Mouse (Mus musculus) ES-Bruce4 (cell line): ENCODE data around the gene Ndufaf3. TPM values are rescaled to one million over a fixed set of nuclear protein-coding genes. Genes with fewer than 3 reads are reported as not detected.
A peak's percentile ranks its signal among the peaks of the same experiment; 100 is the strongest.

Experiments
- H3K27ac ChIP-seq: 2 replicates; pipeline ENCODE4 v1.5.1; 2012; ENCODE audit warnings: low read length, inconsistent platforms; ENCODE audit not compliant: insufficient read depth
- H3K27me3 ChIP-seq: 2 replicates; pipeline ENCODE4 v1.6.1; 2012; ENCODE audit warnings: mild to moderate bottlenecking, low read length, inconsistent platforms; ENCODE audit not compliant: control insufficient read depth, poor library complexity, insufficient read depth, severe bottlenecking
- H3K36me3 ChIP-seq: 2 replicates; pipeline ENCODE4 v1.6.1; 2012; ENCODE audit warnings: inconsistent platforms, mild to moderate bottlenecking, low read length, moderate library complexity; ENCODE audit not compliant: control insufficient read depth, poor library complexity, insufficient read depth, severe bottlenecking
- H3K4me1 ChIP-seq: one replicate; pipeline ENCODE4 v1.8.1; 2011; ENCODE audit warnings: low read length; ENCODE audit not compliant: control insufficient read depth, insufficient read depth
- H3K4me3 ChIP-seq: 2 replicates; pipeline ENCODE4 v1.5.1; 2011; ENCODE audit warnings: low read depth, mild to moderate bottlenecking, low read length
- H3K9ac ChIP-seq: 2 replicates; pipeline ENCODE4 v1.6.1; 2012; ENCODE audit warnings: low read depth, mild to moderate bottlenecking, inconsistent platforms; ENCODE audit not compliant: poor library complexity, severe bottlenecking
- H3K9me3 ChIP-seq: replicated peaks from 2 replicates; pipeline ENCODE4 v1.6.1; 2012; ENCODE audit warnings: mild to moderate bottlenecking, low read length, inconsistent platforms; ENCODE audit not compliant: control insufficient read depth, poor library complexity, insufficient read depth, severe bottlenecking
- CTCF ChIP-seq: IDR thresholded peaks from one replicate; pipeline ENCODE4 v1.8.1; 2011; ENCODE audit warnings: low read depth, low read length
- EP300 ChIP-seq: IDR thresholded peaks from 2 replicates; pipeline ENCODE4 v1.6.1; 2011; ENCODE audit warnings: low read depth, low read length; ENCODE audit not compliant: insufficient read depth
- POLR2A ChIP-seq: IDR thresholded peaks from one replicate; pipeline ENCODE4 v1.8.1; 2011; ENCODE audit warnings: low read length; ENCODE audit not compliant: insufficient read depth
- polyA plus RNA-seq: library from polyadenylated mRNA; stranded (reverse); fragments of >200 nt; gene quantifications from 2 replicates; pipeline ENCODE4 v1.2.4, GENCODE M21; 2011; ENCODE audit warnings: low read depth; ENCODE audit not compliant: missing spikeins, insufficient read depth, insufficient read length

The Ndufaf3 gene
- polyA plus RNA-seq, 1 experiment: 24.7 TPM

- Histone ChIP-seq H3K4me3 (peak within 1 kb of the TSS; percentile 90), H3K4me1 (peaks cover 10% of the 10 kb centered on the region)
These were observed 2.4 kb upstream of the Ndufaf3 start, which contains the start of gene Dalrd3 for GRCm38 (mm10) chr9:108569381-108570206. Gene Dalrd3 (plus strand): TSS chr9:108569886.

GRCm38 (mm10) chr9:108568511-108568921, 1.3 kb upstream of the Ndufaf3 start:
- Histone ChIP-seq H3K4me3 (peak overlapping the region; percentile 77), H3K27me3 (no peaks in the 10 kb centered on the region), H3K9me3 (no peaks in the 10 kb centered on the region), H3K27ac (peak overlapping the region; percentile 91), H3K36me3 (peaks cover 34% of the 10 kb centered on the region), H3K4me1 (peaks cover 4% of the 10 kb centered on the region), H3K9ac (peak overlapping the region; percentile 69)
- TF ChIP-seq EP300: no peak
- TF ChIP-seq POLR2A: no peak
- TF ChIP-seq CTCF: no peak

More at GRCm38 (mm10) chr9:108569381-108570206, 2.4 kb upstream of the Ndufaf3 start, which contains the start of gene Dalrd3:
- Histone ChIP-seq H3K36me3 (peaks cover 23% of the 10 kb centered on the region), H3K9me3 (no peaks in the 10 kb centered on the region), H3K27ac (peak within 1 kb of the TSS; percentile 91; the same call in 1 of the 2 replicates), H3K27me3 (no peaks in the 10 kb centered on the region), H3K9ac (peak within 1 kb of the TSS; percentile 69)
- TF ChIP-seq EP300: no peak
- no peak for TF ChIP-seq POLR2A
- TF ChIP-seq CTCF: no peak

- Histone ChIP-seq H3K27ac (peak overlapping the region; percentile 91), H3K9ac (peak overlapping the region; percentile 69), H3K9me3 (no peaks in the 10 kb centered on the region), H3K4me1 (no peaks in the 10 kb centered on the region), H3K4me3 (peak overlapping the region; percentile 77), H3K36me3 (peaks cover 37% of the 10 kb centered on the region), H3K27me3 (no peaks in the 10 kb centered on the region)
- TF ChIP-seq POLR2A (peak; percentile 7), CTCF (no peak), EP300 (peak; percentile 91)
These were observed 741 bp upstream of the Ndufaf3 start for GRCm38 (mm10) chr9:108567931-108568419.

- H3K9ac ChIP-seq: peak overlapping the region; percentile 69
- H3K9me3 ChIP-seq: no peaks in the 10 kb centered on the region
- no peaks in the 10 kb centered on the region for H3K4me1 ChIP-seq
- H3K27ac ChIP-seq: peak overlapping the region; percentile 54
- no peaks in the 10 kb centered on the region for H3K27me3 ChIP-seq
- TF ChIP-seq POLR2A (no peak), EP300 (no peak), CTCF (no peak)
- H3K4me3 ChIP-seq: peak overlapping the region; percentile 85
- peaks cover 39% of the 10 kb centered on the region for H3K36me3 ChIP-seq
These were observed 1.1 kb downstream of the Ndufaf3 start for GRCm38 (mm10) chr9:108565881-108566814.

GRCm38 (mm10) chr9:108564131-108564530, 3.1 kb downstream of the Ndufaf3 start:
- H3K4me1 ChIP-seq: no peaks in the 10 kb centered on the region

GRCm38 (mm10) chr9:108563671-108564070, 3.6 kb downstream of the Ndufaf3 start:
- H3K27ac ChIP-seq: no peak overlapping the region
- peaks cover 49% of the 10 kb centered on the region for H3K36me3 ChIP-seq
- H3K9me3 ChIP-seq: no peaks in the 10 kb centered on the region
- TF ChIP-seq POLR2A (no peak), EP300 (no peak), CTCF (no peak)
- H3K4me3 ChIP-seq: no peak overlapping the region
- no peaks in the 10 kb centered on the region for H3K4me1 ChIP-seq
- H3K9ac ChIP-seq: no peak overlapping the region
- no peaks in the 10 kb centered on the region for H3K27me3 ChIP-seq

More at GRCm38 (mm10) chr9:108564131-108564530, 3.1 kb downstream of the Ndufaf3 start:
- Histone ChIP-seq H3K27ac (no peak overlapping the region), H3K4me3 (no peak overlapping the region), H3K9me3 (no peaks in the 10 kb centered on the region), H3K27me3 (no peaks in the 10 kb centered on the region), H3K9ac (no peak overlapping the region), H3K36me3 (peaks cover 44% of the 10 kb centered on the region)
- TF ChIP-seq EP300 (no peak), POLR2A (no peak), CTCF (no peak)
